Mouse (Mus musculus): ENCODE data around the gene Rnf207. TPM values are rescaled to one million over a fixed set of nuclear protein-coding genes. Genes with fewer than 3 reads are reported as not detected.

Gene Rnf207
- total and polyA plus RNA-seq, 2 experiments from 2014 or later, result 5.7 to 6.6 TPM

- peak within 1 kb of the TSS; percentile 76 for H3K27ac ChIP-seq
- H3K36me3 ChIP-seq (ENCODE audit: insufficient read depth, low read length), result peaks cover 15% of the 10 kb centered on the region; the same call in 1 of the 2 replicates
- no peaks in the 10 kb centered on the region for H3K9me3 ChIP-seq (ENCODE audit: low read length)
- no peak for TF ChIP-seq CTCF (IDR thresholded peaks at IDR 0.05; ENCODE audit: low read depth)
- H3K4me2 ChIP-seq (ENCODE audit: low read depth, low read length), result peak within 1 kb of the TSS; percentile 88
- peaks cover 8% of the 10 kb centered on the region; the same call in 1 of the 2 replicates for H3K4me1 ChIP-seq (ENCODE audit: insufficient read depth, low read length)
- H3K9ac ChIP-seq (replicated peaks; ENCODE audit: low read length), result peak within 1 kb of the TSS; percentile 94
- ATAC-seq (peak; percentile 96), DNase-seq (ENCODE audit: low spot score) (peak; percentile 100)
- peaks cover 12% of the 10 kb centered on the region for H3K27me3 ChIP-seq (ENCODE audit: insufficient read depth, low read length)
- WGBS, result under 1% methylated on average over 104 of the region's 119 CpGs
- peak within 1 kb of the TSS; percentile 75 for H3K4me3 ChIP-seq (ENCODE audit: low read length)
These were observed 21.6 kb downstream of the Rnf207 start, which contains the start of gene Icmt for GRCm38 (mm10) chr4:152296874-152297861. TSS of gene Icmt (plus strand) at chr4:152297227.

- WGBS, result 21% methylated on average over 8 of the region's 8 CpGs
- H3K4me3 ChIP-seq (ENCODE audit: low read length), result peak overlapping the region; percentile 75
- peaks cover 15% of the 10 kb centered on the region; the same call in 1 of the 2 replicates for H3K36me3 ChIP-seq (ENCODE audit: insufficient read depth, low read length)
- ATAC-seq (no peak), DNase-seq (ENCODE audit: low spot score) (no peak)
- no peak for TF ChIP-seq CTCF (IDR thresholded peaks at IDR 0.05; ENCODE audit: low read depth)
- no peaks in the 10 kb centered on the region for H3K9me3 ChIP-seq (ENCODE audit: low read length)
- peak overlapping the region; percentile 60 for H3K4me2 ChIP-seq (ENCODE audit: low read depth, low read length)
- H3K27me3 ChIP-seq (ENCODE audit: insufficient read depth, low read length), result peaks cover 19% of the 10 kb centered on the region
- H3K9ac ChIP-seq (replicated peaks; ENCODE audit: low read length), result no peak overlapping the region
- H3K4me1 ChIP-seq (ENCODE audit: insufficient read depth, low read length), result peaks cover 8% of the 10 kb centered on the region; the same call in 1 of the 2 replicates
- no peak overlapping the region for H3K27ac ChIP-seq
These were observed 22.4 kb downstream of the Rnf207 start for GRCm38 (mm10) chr4:152296371-152296770.

DNA sequence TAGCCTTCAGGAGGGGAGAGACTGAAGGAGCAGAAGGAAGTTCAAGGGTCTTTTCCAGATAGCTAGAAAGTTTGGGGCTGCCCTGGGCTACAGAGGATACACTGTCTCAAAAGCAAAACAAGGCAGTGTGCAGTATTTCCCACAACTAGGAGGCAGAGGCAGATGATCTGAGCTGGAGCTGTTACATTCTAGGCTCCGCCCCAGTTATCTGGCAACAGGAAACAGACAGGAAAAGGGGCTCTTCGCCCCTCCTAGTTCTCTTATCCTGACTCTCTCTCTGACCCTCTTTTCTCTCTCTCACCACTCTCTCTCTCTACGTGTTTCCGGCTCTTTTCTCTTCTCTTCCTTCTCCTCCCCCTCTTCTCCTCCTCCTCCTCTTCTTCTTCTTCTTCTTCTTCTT lies 22.9 kb downstream of the Rnf207 start:
- no peak for TF ChIP-seq CTCF (IDR thresholded peaks at IDR 0.05; ENCODE audit: low read depth)
- no peaks in the 10 kb centered on the region for H3K9me3 ChIP-seq (ENCODE audit: low read length)
- no peak overlapping the region for H3K4me3 ChIP-seq (ENCODE audit: low read length)
- DNase-seq (ENCODE audit: low spot score), result no peak
- H3K9ac ChIP-seq (replicated peaks; ENCODE audit: low read length), result no peak overlapping the region
- peaks cover 15% of the 10 kb centered on the region; the same call in 1 of the 2 replicates for H3K36me3 ChIP-seq (ENCODE audit: insufficient read depth, low read length)
- no peak for ATAC-seq
- H3K4me1 ChIP-seq (ENCODE audit: insufficient read depth, low read length), result peaks cover 8% of the 10 kb centered on the region; the same call in 1 of the 2 replicates
- H3K27me3 ChIP-seq (ENCODE audit: insufficient read depth, low read length), result peaks cover 24% of the 10 kb centered on the region
- WGBS, result 67% methylated on average over 4 of the region's 4 CpGs
- H3K27ac ChIP-seq, result no peak overlapping the region
- no peak overlapping the region for H3K4me2 ChIP-seq (ENCODE audit: low read depth, low read length)

GRCm38 (mm10) chr4:152294188-152294929 lies 24.4 kb downstream of the Rnf207 start:
- 46% methylated on average over 10 of the region's 10 CpGs for WGBS
- Histone ChIP-seq H3K9me3 (ENCODE audit: low read length) (no peaks in the 10 kb centered on the region), H3K4me1 (ENCODE audit: insufficient read depth, low read length) (peaks cover 14% of the 10 kb centered on the region; the same call in 1 of the 2 replicates), H3K4me3 (ENCODE audit: low read length) (no peak overlapping the region), H3K9ac (replicated peaks; ENCODE audit: low read length) (no peak overlapping the region), H3K27me3 (ENCODE audit: insufficient read depth, low read length) (peaks cover 38% of the 10 kb centered on the region), H3K27ac (no peak overlapping the region), H3K36me3 (ENCODE audit: insufficient read depth, low read length) (no peaks in the 10 kb centered on the region), H3K4me2 (ENCODE audit: low read depth, low read length) (no peak overlapping the region)
- TF ChIP-seq CTCF (IDR thresholded peaks at IDR 0.05; ENCODE audit: low read depth), result peak; percentile 62
- no peak for DNase-seq (ENCODE audit: low spot score)
- no peak for ATAC-seq

- Histone ChIP-seq H3K4me2 (ENCODE audit: low read depth, low read length) (no peak overlapping the region), H3K9me3 (ENCODE audit: low read length) (no peaks in the 10 kb centered on the region), H3K9ac (replicated peaks; ENCODE audit: low read length) (no peak overlapping the region), H3K4me1 (ENCODE audit: insufficient read depth, low read length) (peaks cover 11% of the 10 kb centered on the region; the same call in 1 of the 2 replicates), H3K27ac (no peak overlapping the region), H3K27me3 (ENCODE audit: insufficient read depth, low read length) (peaks cover 46% of the 10 kb centered on the region), H3K36me3 (ENCODE audit: insufficient read depth, low read length) (no peaks in the 10 kb centered on the region), H3K4me3 (ENCODE audit: low read length) (no peak overlapping the region)
- no peak for TF ChIP-seq CTCF (IDR thresholded peaks at IDR 0.05; ENCODE audit: low read depth)
- DNase-seq (ENCODE audit: low spot score), result peak; percentile 59
- no peak for ATAC-seq
- 9% methylated on average over 12 of the region's 12 CpGs for WGBS
These were observed 26.6 kb downstream of the Rnf207 start for GRCm38 (mm10) chr4:152292102-152292765.

DNA sequence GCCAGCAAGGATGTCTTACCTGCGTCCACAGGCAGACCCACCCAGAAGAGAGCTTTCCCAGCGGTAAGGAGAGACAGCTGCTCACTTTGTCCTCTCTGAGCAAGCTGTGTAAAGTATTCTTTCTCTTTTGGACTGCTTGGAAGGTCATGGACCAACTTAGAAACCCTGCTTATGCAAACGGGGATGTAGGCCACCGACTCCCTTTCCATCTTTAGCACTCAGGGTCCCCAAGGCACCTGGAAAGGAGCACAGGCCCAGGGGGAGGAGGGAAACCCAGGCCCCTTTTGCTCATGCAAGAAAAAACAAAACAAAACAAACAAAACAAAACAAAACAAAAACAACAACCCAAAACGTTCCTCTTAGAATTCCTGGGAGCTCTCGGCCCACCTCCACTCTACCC lies 27.2 kb downstream of the Rnf207 start, which contains the start of gene Hes3:
Hes3 (minus strand) TSS at position 101 of the 400 bp plus-strand sequence.
- Histone ChIP-seq H3K4me1 (ENCODE audit: insufficient read depth, low read length) (peaks cover 12% of the 10 kb centered on the region), H3K4me3 (ENCODE audit: low read length) (peak within 1 kb of the TSS; percentile 28), H3K36me3 (ENCODE audit: insufficient read depth, low read length) (no peaks in the 10 kb centered on the region), H3K27me3 (ENCODE audit: insufficient read depth, low read length) (peaks cover 51% of the 10 kb centered on the region), H3K27ac (no peak within 1 kb of the TSS), H3K9me3 (ENCODE audit: low read length) (no peaks in the 10 kb centered on the region), H3K9ac (replicated peaks; ENCODE audit: low read length) (no peak within 1 kb of the TSS), H3K4me2 (ENCODE audit: low read depth, low read length) (peak within 1 kb of the TSS; percentile 51)
- ATAC-seq (no peak), DNase-seq (ENCODE audit: low spot score) (no peak)
- no peak for TF ChIP-seq CTCF (IDR thresholded peaks at IDR 0.05; ENCODE audit: low read depth)
- WGBS, result 8% methylated on average over 6 of the region's 6 CpGs

Measured in hindbrain, postnatal 0 days (tissue).